Mouse (Mus musculus) splenic B cell, adult 2 months (primary cell): ENCODE data around the gene Mmaa.

Experiments
- DNase-seq: peaks from one replicate; pipeline ENCODE4 v3.0.0-alpha.2; 2011; ENCODE audit warnings: low read depth, low spot score
- H3K27me3 ChIP-seq: 2 replicates; pipeline ENCODE4 v1.6.1; 2012; ENCODE audit warnings: mild to moderate bottlenecking, low read length, moderate library complexity, mixed read lengths; ENCODE audit not compliant: control insufficient read depth, poor library complexity, insufficient read depth, severe bottlenecking
- H3K36me3 ChIP-seq: 2 replicates; pipeline ENCODE4 v1.6.1; 2012; ENCODE audit warnings: mild to moderate bottlenecking, low read length, moderate library complexity, mixed read lengths; ENCODE audit not compliant: control insufficient read depth, poor library complexity, insufficient read depth, severe bottlenecking

The Mmaa gene

GRCm38 (mm10) chr8:79294610-79295275, at the start of gene Mmaa:
Mmaa (minus strand) TSS chr8:79294937.
- H3K36me3 ChIP-seq, result no peaks in the 10 kb centered on the region
- H3K27me3 ChIP-seq, result no peaks in the 10 kb centered on the region
- DNase-seq, result peak; percentile 98

DNA sequence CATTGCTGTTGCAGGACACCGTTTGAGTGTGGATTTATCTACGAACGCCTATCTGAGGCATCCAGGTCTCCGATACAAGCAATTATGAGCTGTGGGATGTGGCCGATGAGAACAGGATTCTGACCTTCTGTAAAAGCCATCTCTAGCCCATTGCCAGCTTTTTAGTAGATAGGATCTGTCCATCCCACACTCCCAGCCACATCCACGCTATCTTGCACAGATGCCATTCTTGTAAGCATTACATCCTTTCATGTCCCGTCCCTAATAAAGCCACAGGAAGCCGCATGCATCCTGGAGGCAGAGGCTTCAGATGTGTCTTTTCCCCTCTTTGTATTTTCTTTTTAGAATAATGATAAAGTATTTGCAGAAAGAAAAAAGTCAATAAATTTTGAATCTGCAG, 46.5 kb upstream of the Mmaa start:
- DNase-seq, result no peak
- peaks cover 2% of the 10 kb centered on the region; the same call in 1 of the 2 replicates for H3K36me3 ChIP-seq
- H3K27me3 ChIP-seq, result no peaks in the 10 kb centered on the region

DNA sequence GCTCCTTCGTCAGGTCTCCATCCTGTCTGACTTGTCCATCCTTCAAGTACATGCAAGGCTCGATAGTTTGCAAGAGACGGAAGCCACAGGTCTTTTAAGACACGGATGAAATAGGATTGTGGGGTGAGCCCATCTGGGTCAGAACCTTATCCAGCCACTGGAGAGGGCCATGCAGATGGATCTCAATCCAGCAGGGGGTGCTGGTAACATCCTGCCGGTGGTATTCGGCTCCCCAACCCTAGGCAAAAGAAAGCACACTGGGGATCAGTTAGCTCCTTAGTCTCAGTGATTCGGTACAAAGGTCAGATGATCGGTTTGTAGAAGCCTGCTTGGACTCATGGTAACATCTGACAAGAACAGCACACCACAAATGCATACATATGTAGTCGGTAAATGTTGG, 44.8 kb upstream of the Mmaa start:
- Histone ChIP-seq H3K36me3 (peaks cover 2% of the 10 kb centered on the region; the same call in 1 of the 2 replicates), H3K27me3 (no peaks in the 10 kb centered on the region)
- peak; percentile 49 for DNase-seq

DNA sequence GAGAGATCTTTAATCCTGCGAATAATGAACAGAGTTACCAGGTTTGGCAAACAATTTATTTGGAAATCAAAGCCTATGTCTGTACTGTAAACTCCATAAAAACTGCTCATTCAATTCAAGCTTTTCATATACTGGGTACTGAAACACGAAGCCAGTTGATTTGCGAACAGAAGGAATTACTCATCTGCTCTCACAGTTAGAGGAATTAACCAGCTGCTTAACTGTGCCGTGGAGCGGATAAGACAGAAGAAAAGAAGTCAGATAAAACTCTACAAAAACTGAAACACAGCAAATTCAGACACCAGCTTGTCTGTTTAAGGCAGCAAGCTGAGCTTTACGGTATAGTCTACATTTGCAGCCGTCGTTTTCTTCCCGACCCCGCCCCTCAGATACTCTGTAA, 43.9 kb upstream of the Mmaa start:
- no peak for DNase-seq
- peaks cover 2% of the 10 kb centered on the region; the same call in 1 of the 2 replicates for H3K36me3 ChIP-seq

DNA sequence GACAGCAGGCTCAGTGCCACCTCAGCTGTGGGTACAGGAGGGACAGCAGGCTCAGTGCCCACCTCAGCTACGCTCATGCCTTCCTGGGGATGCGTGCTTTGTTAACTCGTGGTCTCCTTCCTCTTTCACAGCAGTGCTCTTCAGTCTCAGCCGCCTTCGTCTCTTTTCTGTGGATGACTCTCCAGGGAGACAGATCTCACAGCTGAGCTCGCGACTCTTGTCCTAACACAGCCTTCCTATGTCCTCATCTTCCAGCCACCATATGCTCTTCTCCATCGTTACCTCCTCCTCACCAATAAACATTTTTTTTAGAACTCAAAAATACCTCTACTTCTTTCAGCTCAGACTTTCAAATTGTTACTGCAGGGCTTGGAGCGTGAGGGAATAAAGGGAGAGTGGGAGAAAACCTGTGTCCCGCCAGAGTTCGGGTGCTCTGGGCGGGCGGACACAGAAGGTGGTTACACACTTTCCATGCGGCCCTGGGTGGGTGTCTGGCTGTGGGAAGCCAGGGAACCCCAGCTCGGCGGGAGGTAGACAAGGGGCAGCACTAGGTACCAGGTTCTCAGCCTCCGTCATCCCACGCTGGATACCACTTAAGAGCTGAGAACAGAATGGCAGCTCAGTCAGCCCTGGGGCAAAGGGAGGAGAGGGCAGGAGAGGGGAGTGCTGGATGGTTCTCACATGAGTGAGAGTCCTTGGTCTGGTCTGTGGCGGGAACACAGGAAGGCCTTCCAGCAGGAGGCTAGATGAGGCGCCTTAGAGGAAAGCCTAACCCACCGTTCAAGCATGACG, 37.6 kb upstream of the Mmaa start:
- DNase-seq, result no peak
- Histone ChIP-seq H3K36me3 (no peaks in the 10 kb centered on the region), H3K27me3 (no peaks in the 10 kb centered on the region)

More for the DNA sequence above, 43.9 kb upstream of the Mmaa start:
- H3K27me3 ChIP-seq, result no peaks in the 10 kb centered on the region

DNA sequence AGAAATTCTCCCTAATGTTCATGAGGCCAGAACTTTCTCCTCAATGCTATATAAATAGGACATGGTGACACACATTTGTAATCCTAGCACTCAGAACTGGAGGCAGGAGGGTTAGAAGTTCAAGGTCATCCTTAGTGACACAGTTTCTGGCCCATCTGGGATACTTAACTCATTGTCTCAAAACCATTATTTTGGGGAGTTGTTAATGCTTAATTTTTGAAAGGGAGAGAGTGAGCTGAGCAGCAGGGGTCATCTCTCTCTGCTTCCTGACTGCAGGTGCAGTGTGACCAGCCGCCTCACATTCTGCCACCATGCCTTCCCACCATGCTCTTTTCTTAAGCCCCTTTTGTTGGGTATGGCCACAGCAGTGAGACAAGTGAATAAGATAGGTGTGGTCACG, 36.8 kb upstream of the Mmaa start:
- DNase-seq, result no peak
- no peaks in the 10 kb centered on the region for H3K36me3 ChIP-seq

GRCm38 (mm10) chr8:79331017-79331416, 36.3 kb upstream of the Mmaa start:
- Histone ChIP-seq H3K27me3 (no peaks in the 10 kb centered on the region), H3K36me3 (no peaks in the 10 kb centered on the region)
- DNase-seq, result no peak

More for the DNA sequence above, 36.8 kb upstream of the Mmaa start:
- H3K27me3 ChIP-seq, result no peaks in the 10 kb centered on the region

DNA sequence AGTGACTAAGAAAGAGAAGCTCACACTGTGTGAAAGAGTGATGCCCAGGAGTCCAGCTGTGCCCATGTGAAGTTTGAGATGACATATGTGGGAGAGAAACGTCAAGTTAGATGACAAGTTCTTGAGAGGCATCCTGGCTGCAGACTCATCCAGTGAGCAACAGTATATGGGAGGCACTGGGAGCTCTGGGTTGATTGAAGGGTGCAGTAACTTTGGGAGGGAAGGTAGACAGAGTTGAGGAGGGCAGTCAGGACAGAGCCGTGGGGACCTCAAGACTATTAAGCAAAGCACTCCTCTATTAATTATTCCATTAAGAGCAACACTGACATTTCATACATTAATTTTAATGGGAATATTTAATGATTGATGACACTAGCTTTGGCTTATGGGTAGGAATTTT, 35.0 kb upstream of the Mmaa start:
- no peak for DNase-seq
- H3K36me3 ChIP-seq, result no peaks in the 10 kb centered on the region
- no peaks in the 10 kb centered on the region for H3K27me3 ChIP-seq

DNA sequence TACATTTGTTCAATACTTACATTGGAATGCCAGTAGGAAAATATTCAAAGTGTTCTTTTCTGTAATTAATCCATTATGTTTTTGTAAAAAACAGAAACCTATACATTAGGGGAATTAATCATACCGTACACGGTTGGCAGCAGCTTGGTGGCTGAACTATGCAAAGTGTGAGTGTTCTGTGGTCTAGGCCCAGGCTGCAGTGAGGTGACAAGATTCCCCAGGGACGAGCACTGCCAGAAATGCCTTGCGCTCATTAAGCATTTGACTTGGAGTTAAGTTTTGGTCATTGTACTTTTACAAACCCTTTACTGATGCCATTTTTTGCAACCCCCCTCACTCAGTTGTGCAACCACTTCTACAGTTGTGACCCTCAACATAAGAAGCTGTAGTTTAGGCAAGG, 34.4 kb upstream of the Mmaa start:
- peak; percentile 77 for DNase-seq
- no peaks in the 10 kb centered on the region for H3K27me3 ChIP-seq
- no peaks in the 10 kb centered on the region for H3K36me3 ChIP-seq

DNA sequence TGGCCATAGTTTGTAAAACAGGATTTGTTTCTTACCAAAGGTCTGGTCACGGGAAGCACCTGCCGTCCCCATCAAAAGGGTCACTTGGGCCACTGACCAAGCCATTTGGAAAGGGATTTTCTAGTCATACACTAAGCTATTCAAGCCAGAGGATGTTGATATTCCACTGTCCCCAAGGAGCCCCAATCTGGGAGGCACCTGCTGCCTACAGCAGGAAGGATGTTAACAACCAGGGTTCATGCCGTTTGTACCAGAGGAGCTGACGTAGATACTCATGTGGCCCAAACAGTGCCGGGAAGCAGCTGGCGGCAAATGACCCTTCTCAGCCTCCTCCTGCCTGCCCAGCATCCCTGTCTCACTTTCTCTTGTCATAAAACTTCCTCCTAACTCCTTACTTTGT, 30.8 kb upstream of the Mmaa start:
- Histone ChIP-seq H3K36me3 (no peaks in the 10 kb centered on the region), H3K27me3 (no peaks in the 10 kb centered on the region)
- no peak for DNase-seq

- Histone ChIP-seq H3K36me3 (no peaks in the 10 kb centered on the region), H3K27me3 (no peaks in the 10 kb centered on the region)
- DNase-seq, result no peak
Observed at GRCm38 (mm10) chr8:79324928-79325327, 30.2 kb upstream of the Mmaa start.

DNA sequence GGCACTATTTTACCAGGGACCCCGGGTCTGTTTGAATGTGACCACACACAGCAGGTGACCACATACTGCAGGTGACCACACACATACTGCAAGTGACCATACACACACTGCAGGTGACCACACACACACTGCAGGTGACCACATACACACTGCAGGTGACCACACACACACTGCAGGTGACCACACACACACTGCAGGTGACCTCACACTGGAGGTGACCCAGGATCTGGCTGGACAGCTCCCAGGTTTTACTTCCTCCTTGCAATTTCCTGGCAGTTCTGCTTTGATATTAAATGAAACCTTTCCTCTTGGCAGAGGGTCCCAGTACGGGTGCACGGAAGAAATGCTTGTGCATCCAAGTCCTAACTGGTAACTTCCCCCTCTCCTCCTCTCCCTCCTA, 29.3 kb upstream of the Mmaa start:
- H3K36me3 ChIP-seq, result no peaks in the 10 kb centered on the region
- DNase-seq, result no peak
- no peaks in the 10 kb centered on the region for H3K27me3 ChIP-seq

- DNase-seq, result no peak
- Histone ChIP-seq H3K27me3 (no peaks in the 10 kb centered on the region), H3K36me3 (no peaks in the 10 kb centered on the region)
Observed at GRCm38 (mm10) chr8:79323121-79323520, 28.4 kb upstream of the Mmaa start.

- Histone ChIP-seq H3K36me3 (no peaks in the 10 kb centered on the region), H3K27me3 (no peaks in the 10 kb centered on the region)
- DNase-seq, result no peak
Observed at GRCm38 (mm10) chr8:79310801-79311200, 16.1 kb upstream of the Mmaa start.

GRCm38 (mm10) chr8:79305941-79306340, 11.2 kb upstream of the Mmaa start:
- DNase-seq, result no peak
- Histone ChIP-seq H3K36me3 (no peaks in the 10 kb centered on the region), H3K27me3 (no peaks in the 10 kb centered on the region)
